Mouse (Mus musculus) lung, postnatal 0 days (tissue): ENCODE measurements around the gene Gpatch2l.

ENCODE experiments used
- CTCF ChIP-seq: IDR thresholded peaks from 2 replicates; pipeline ENCODE4 v1.5.1; 2016; ENCODE audit warnings: antibody characterized with exemption, mild to moderate bottlenecking
- EP300 ChIP-seq: IDR thresholded peaks from 2 replicates; pipeline ENCODE4 v1.6.1; 2016; ENCODE audit warnings: antibody characterized with exemption, mild to moderate bottlenecking, control low read depth

DNA sequence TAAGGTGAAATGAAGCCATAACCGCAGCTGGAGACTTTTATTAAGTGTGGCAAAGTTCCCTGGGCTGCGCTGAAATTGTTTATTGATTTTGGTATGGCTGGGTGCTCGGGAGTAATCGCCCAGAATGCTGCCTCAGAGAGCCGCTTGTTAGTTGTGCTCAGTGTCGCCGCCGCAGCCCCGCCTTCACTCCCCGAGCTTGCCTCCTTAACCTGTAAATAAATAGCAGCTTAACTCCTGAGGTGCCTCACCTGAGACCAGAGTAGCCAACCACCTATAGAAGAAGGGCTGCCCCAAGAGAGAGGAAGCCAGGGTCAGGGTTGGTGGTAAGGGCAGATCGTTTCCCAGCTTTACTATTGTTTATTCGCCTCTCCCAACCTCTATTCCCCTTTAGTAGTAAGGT, 79.0 kb downstream of the Gpatch2l start:
- TF ChIP-seq CTCF (no peak), EP300 (no peak)
